Comparison of ENCODE assay signal across 11 mouse cellular contexts in genomic region chr11:77896480-77896819, GRCm38 (mm10). TPM values are rescaled to one million over a fixed set of nuclear protein-coding genes. Genes with fewer than 3 reads are reported as not detected.
DNase-seq lines count a peak whose midpoint lies in the region; ATAC-seq and TF ChIP-seq lines count a peak whose summit lies in the region.
"Had no signal": no experiment of that assay in that cellular context is flagged by ENCODE, and none has a peak within 500 bp of the region (broad histone marks: within the 10 kb centered on the region; RNA-seq: fewer than 3 reads in every experiment).

No protein-coding gene starts in this region.

- no peak overlapping the region for H3K9ac ChIP-seq in kidney, embryonic 15.5 days
- no peak overlapping the region for H3K9ac ChIP-seq in embryonic facial prominence, embryonic 12.5 days
- peak overlapping the region; percentile 57; the same call in 1 of the 2 replicates for H3K9ac ChIP-seq in forebrain, postnatal 0 days
- no peak overlapping the region for H3K9ac ChIP-seq in midbrain, embryonic 15.5 days
- H3K9ac ChIP-seq: liver, embryonic 13.5 days had no signal

- no peak for DNase-seq in kidney, postnatal 25 days
- peak; percentile 68 for DNase-seq in forebrain, postnatal 0 days
- no peak for DNase-seq in urinary bladder, postnatal 36 days (ENCODE audit: low spot score in 2 of 2)
- DNase-seq in yolk sac, embryonic 10.5 days (ENCODE audit: low spot score): no peak
- DNase-seq: adrenal gland, adult 8-10 months; liver, embryonic 13.5 days; thymus, postnatal 14 days had no signal

- no peak overlapping the region for H3K27ac ChIP-seq in kidney, embryonic 15.5 days
- H3K27ac ChIP-seq in embryonic facial prominence, embryonic 12.5 days: no peak overlapping the region
- peak overlapping the region; percentile 90 for H3K27ac ChIP-seq in forebrain, postnatal 0 days (ENCODE audit: low read depth, low read length)
- peak overlapping the region; percentile 88 for H3K27ac ChIP-seq in midbrain, embryonic 15.5 days
- H3K27ac ChIP-seq: liver, embryonic 13.5 days had no signal

- TF ChIP-seq CTCF in forebrain, postnatal 0 days (IDR thresholded peaks at IDR 0.05; ENCODE audit: low read depth): no peak

- no peaks in the 10 kb centered on the region for H3K9me3 ChIP-seq in kidney, embryonic 15.5 days (replicated peaks)
- no peaks in the 10 kb centered on the region for H3K9me3 ChIP-seq in embryonic facial prominence, embryonic 12.5 days
- H3K9me3 ChIP-seq in forebrain, postnatal 0 days (ENCODE audit: low read length): no peaks in the 10 kb centered on the region
- H3K9me3 ChIP-seq in midbrain, embryonic 15.5 days: no peaks in the 10 kb centered on the region
- H3K9me3 ChIP-seq: G1E; liver, embryonic 13.5 days had no signal

- H3K4me3 ChIP-seq in kidney, embryonic 15.5 days (replicated peaks): no peak overlapping the region
- no peak overlapping the region for H3K4me3 ChIP-seq in embryonic facial prominence, embryonic 12.5 days
- 0 out of 2 replicates have a peak overlapping the region, but pooled peaks have one; percentile 17 for H3K4me3 ChIP-seq in forebrain, postnatal 0 days (ENCODE audit: low read depth, low read length)
- no peak overlapping the region for H3K4me3 ChIP-seq in midbrain, embryonic 15.5 days
- H3K4me3 ChIP-seq: liver, embryonic 13.5 days had no signal

- H3K36me3 ChIP-seq in kidney, embryonic 15.5 days: no peaks in the 10 kb centered on the region
- no peaks in the 10 kb centered on the region for H3K36me3 ChIP-seq in embryonic facial prominence, embryonic 12.5 days
- H3K36me3 ChIP-seq in forebrain, postnatal 0 days (ENCODE audit: insufficient read depth): no peaks in the 10 kb centered on the region
- no peaks in the 10 kb centered on the region for H3K36me3 ChIP-seq in midbrain, embryonic 15.5 days (replicated peaks)
- H3K36me3 ChIP-seq: G1E; liver, embryonic 13.5 days had no signal

- whole genome bisulfite sequencing in kidney, embryonic 15.5 days: 53% methylated on average over 6 of the region's 6 CpGs
- WGBS in embryonic facial prominence, embryonic 12.5 days: 30% methylated on average over 6 of the region's 6 CpGs
- WGBS in forebrain, postnatal 0 days: 5% methylated on average over 6 of the region's 6 CpGs
- WGBS in midbrain, embryonic 15.5 days: 9% methylated on average over 6 of the region's 6 CpGs

- no peak for ATAC-seq in kidney, embryonic 15.5 days (replicated peaks; ENCODE audit: low FRiP score)
- no peak for ATAC-seq in embryonic facial prominence, embryonic 12.5 days (ENCODE audit: insufficient number of reproducible peaks, insufficient read depth, low FRiP score, low TSS enrichment)
- ATAC-seq in forebrain, postnatal 0 days: no peak
- no peak for ATAC-seq in midbrain, embryonic 15.5 days (replicated peaks)

- H3K4me2 ChIP-seq in kidney, embryonic 15.5 days: peak overlapping the region; percentile 8; the same call in 1 of the 2 replicates
- H3K4me2 ChIP-seq in embryonic facial prominence, embryonic 12.5 days (replicated peaks): peak overlapping the region; percentile 39
- H3K4me2 ChIP-seq in forebrain, postnatal 0 days (ENCODE audit: low read depth): peak overlapping the region; percentile 48
- peak overlapping the region; percentile 38 for H3K4me2 ChIP-seq in midbrain, embryonic 15.5 days
- H3K4me2 ChIP-seq: liver, embryonic 13.5 days had no signal

- H3K27me3 ChIP-seq in kidney, embryonic 15.5 days: peaks cover 58% of the 10 kb centered on the region
- H3K27me3 ChIP-seq in embryonic facial prominence, embryonic 12.5 days: peaks cover 37% of the 10 kb centered on the region
- H3K27me3 ChIP-seq in forebrain, postnatal 0 days (ENCODE audit: insufficient read depth, low read length): no peaks in the 10 kb centered on the region
- no peaks in the 10 kb centered on the region for H3K27me3 ChIP-seq in midbrain, embryonic 15.5 days (replicated peaks)

- H3K4me1 ChIP-seq in kidney, embryonic 15.5 days: peaks cover 38% of the 10 kb centered on the region
- H3K4me1 ChIP-seq in embryonic facial prominence, embryonic 12.5 days: peaks cover 35% of the 10 kb centered on the region
- peaks cover 51% of the 10 kb centered on the region for H3K4me1 ChIP-seq in forebrain, postnatal 0 days (ENCODE audit: insufficient read depth)
- H3K4me1 ChIP-seq in midbrain, embryonic 15.5 days: peaks cover 76% of the 10 kb centered on the region

RNA-seq across cellular contexts. Expression of gene Pipox, which starts 2.6 kb away (rescaled TPM):
- 8.7 and 10.8 TPM in 2 replicates for polyA plus RNA-seq in kidney, embryonic 15.5 days (2015; fragmentation: Nextera tagmentation; extraction: Ambion mirVana)
- polyA plus RNA-seq in embryonic facial prominence, embryonic 12.5 days (2016; fragmentation: Nextera tagmentation; extraction: Ambion mirVana): 1.7 and 3.2 TPM in 2 replicates
- total RNA-seq in forebrain, postnatal 0 days (2014; rRNA removed): 3.8 and 6.8 TPM in 2 replicates
- 3.7 and 4.2 TPM in 2 replicates for polyA plus RNA-seq in forebrain, postnatal 0 days (2015; fragmentation: Nextera tagmentation; extraction: Ambion mirVana)
- polyA plus RNA-seq in midbrain, embryonic 15.5 days (2015; fragmentation: Nextera tagmentation; extraction: Ambion mirVana): 5.7 and 6.7 TPM in 2 replicates
- total RNA-seq: G1E had no signal
- polyA plus RNA-seq: G1E had no signal

RNA-seq across cellular contexts. Expression of gene Sez6, which starts 34.1 kb away (rescaled TPM):
- 0.44 TPM in 1 of 2 replicates, not detected in the other for polyA plus RNA-seq in kidney, embryonic 15.5 days (2015; fragmentation: Nextera tagmentation; extraction: Ambion mirVana)
- 2.0 and 2.4 TPM in 2 replicates for polyA plus RNA-seq in embryonic facial prominence, embryonic 12.5 days (2016; fragmentation: Nextera tagmentation; extraction: Ambion mirVana)
- total RNA-seq in forebrain, postnatal 0 days (2014; rRNA removed): 150 and 194 TPM in 2 replicates
- polyA plus RNA-seq in forebrain, postnatal 0 days (2015; fragmentation: Nextera tagmentation; extraction: Ambion mirVana): 183 and 214 TPM in 2 replicates
- polyA plus RNA-seq in midbrain, embryonic 15.5 days (2015; fragmentation: Nextera tagmentation; extraction: Ambion mirVana): 159 and 162 TPM in 2 replicates

Comparison
In these comparisons a context has a peak if more than half of its experiments do, and no peak if none do; other contexts are left out.
1. H3K27ac ChIP-seq: peak in forebrain, postnatal 0 days (single experiment) and midbrain, embryonic 15.5 days (single experiment); none in kidney, embryonic 15.5 days (single experiment) and embryonic facial prominence, embryonic 12.5 days (single experiment).
2. RNA of gene Sez6, which starts 34.1 kb away (polyA plus RNA-seq): 183 to 214 TPM in forebrain, postnatal 0 days and 159 to 162 TPM in midbrain, embryonic 15.5 days; 2.0 to 2.4 TPM in embryonic facial prominence, embryonic 12.5 days and 0.44 TPM in kidney, embryonic 15.5 days; every median in the first group is over 10 times any median in the second.
3. Peak in every context shown above with its lines, with median percentiles within 50 percentile points of each other: H3K4me2 ChIP-seq.